Comparison of ENCODE assay signal across 8 mouse cellular contexts in genomic region chr15:83148395-83148794, GRCm38 (mm10). TPM values are rescaled to one million over a fixed set of nuclear protein-coding genes. Genes with fewer than 3 reads are reported as not detected.
A peak's percentile ranks its signal among the peaks of the same experiment; 100 is the strongest.
DNase-seq lines count a peak whose midpoint lies in the region; ATAC-seq and TF ChIP-seq lines count a peak whose summit lies in the region.

No protein-coding gene starts in this region.

- 0 out of 2 replicates have a peak, but pooled peaks have one; percentile 2 for TF ChIP-seq POLR2A in small intestine, adult 2 months (IDR thresholded peaks at IDR 0.05; ENCODE audit: low read depth, low read length)

- ATAC-seq in embryonic facial prominence, embryonic 13.5 days (ENCODE audit: insufficient number of reproducible peaks, insufficient read depth, low FRiP score, low TSS enrichment, low read depth): no peak
- no peak for ATAC-seq in limb, embryonic 13.5 days (ENCODE audit: low FRiP score, low read depth)

- H3K27ac ChIP-seq in embryonic facial prominence, embryonic 13.5 days: peak overlapping the region; percentile 99
- peak overlapping the region; percentile 98 for H3K27ac ChIP-seq in limb, embryonic 13.5 days
- peak overlapping the region; percentile 77 for H3K27ac ChIP-seq in small intestine, adult 2 months (ENCODE audit: insufficient read depth, low read depth, low read length)

- DNase-seq in embryo, embryonic 10 days (ENCODE audit: low spot score): peak; percentile 49
- DNase-seq in embryo, embryonic 9.5 days (ENCODE audit: extremely low spot score): no peak
- DNase-seq in 3T3-L1 (ENCODE audit: low read depth, low spot score): peak; percentile 54
- DNase-seq in urinary bladder, adult 2 months (ENCODE audit: low spot score): no peak
- no peak for DNase-seq in thymus, postnatal 0 days (ENCODE audit: low spot score)

- peak overlapping the region; percentile 91 for H3K4me3 ChIP-seq in embryonic facial prominence, embryonic 13.5 days
- H3K4me3 ChIP-seq in limb, embryonic 13.5 days: peak overlapping the region; percentile 92
- peak overlapping the region; percentile 68 for H3K4me3 ChIP-seq in small intestine, adult 2 months (ENCODE audit: low read depth, low read length)

- peak overlapping the region; percentile 99 for H3K9ac ChIP-seq in embryonic facial prominence, embryonic 13.5 days
- H3K9ac ChIP-seq in limb, embryonic 13.5 days: peak overlapping the region; percentile 97

- H3K27me3 ChIP-seq in embryonic facial prominence, embryonic 13.5 days: no peaks in the 10 kb centered on the region
- H3K27me3 ChIP-seq in limb, embryonic 13.5 days: no peaks in the 10 kb centered on the region
- H3K27me3 ChIP-seq in small intestine, adult 2 months (ENCODE audit: control insufficient read depth, insufficient read depth, low read length): no peaks in the 10 kb centered on the region

- H3K9me3 ChIP-seq in embryonic facial prominence, embryonic 13.5 days: no peaks in the 10 kb centered on the region
- H3K9me3 ChIP-seq in limb, embryonic 13.5 days: no peaks in the 10 kb centered on the region

- peaks cover 38% of the 10 kb centered on the region for H3K36me3 ChIP-seq in embryonic facial prominence, embryonic 13.5 days
- H3K36me3 ChIP-seq in limb, embryonic 13.5 days: peaks cover 37% of the 10 kb centered on the region
- peaks cover 12% of the 10 kb centered on the region for H3K36me3 ChIP-seq in small intestine, adult 2 months (ENCODE audit: control insufficient read depth, insufficient read depth, low read length)

- peak overlapping the region; percentile 80 for H3K4me2 ChIP-seq in embryonic facial prominence, embryonic 13.5 days
- peak overlapping the region; percentile 95 for H3K4me2 ChIP-seq in limb, embryonic 13.5 days (replicated peaks)

- no peak for TF ChIP-seq CTCF in small intestine, adult 2 months (IDR thresholded peaks at IDR 0.05; ENCODE audit: extremely low read depth, insufficient read length, insufficient replicate concordance, low read depth, low read length)

- 2% methylated on average over 21 of the region's 21 CpGs for WGBS in embryonic facial prominence, embryonic 13.5 days
- WGBS in limb, embryonic 13.5 days: 4% methylated on average over 21 of the region's 21 CpGs
- WGBS in small intestine, adult 2 months: 2% methylated on average over 21 of the region's 21 CpGs

- peaks cover 14% of the 10 kb centered on the region for H3K4me1 ChIP-seq in embryonic facial prominence, embryonic 13.5 days
- H3K4me1 ChIP-seq in limb, embryonic 13.5 days: peaks cover 14% of the 10 kb centered on the region
- peaks cover 2% of the 10 kb centered on the region; the same call in 1 of the 2 replicates for H3K4me1 ChIP-seq in small intestine, adult 2 months (ENCODE audit: control insufficient read depth, insufficient read depth, insufficient read length, low read length)

RNA-seq across cellular contexts. Expression of gene Poldip3, which starts 0.8 kb away (rescaled TPM):
- 155 TPM in 2 replicates for polyA plus RNA-seq in embryonic facial prominence, embryonic 13.5 days (2015; fragmentation: Nextera tagmentation; extraction: Ambion mirVana)
- polyA plus RNA-seq in limb, embryonic 13.5 days (2015; fragmentation: Nextera tagmentation; extraction: Ambion mirVana): 158 and 165 TPM in 2 replicates
- 24.5 and 46.7 TPM in 2 replicates for polyA plus RNA-seq in small intestine, adult 2 months (2012; rRNA removed)
- polyA plus RNA-seq in urinary bladder, adult 2 months (2012; rRNA removed): 60.9 and 64.6 TPM in 2 replicates
- 131 and 134 TPM in 2 replicates for polyA plus RNA-seq in thymus, postnatal 0 days (2015; fragmentation: Nextera tagmentation; extraction: Ambion mirVana)

RNA-seq across cellular contexts. Expression of gene Cyb5r3, which starts 24.0 kb away (rescaled TPM):
- 116 and 118 TPM in 2 replicates for polyA plus RNA-seq in embryonic facial prominence, embryonic 13.5 days (2015; fragmentation: Nextera tagmentation; extraction: Ambion mirVana)
- polyA plus RNA-seq in limb, embryonic 13.5 days (2015; fragmentation: Nextera tagmentation; extraction: Ambion mirVana): 108 and 110 TPM in 2 replicates
- 426 and 624 TPM in 2 replicates for polyA plus RNA-seq in small intestine, adult 2 months (2012; rRNA removed)
- 131 and 197 TPM in 2 replicates for polyA plus RNA-seq in urinary bladder, adult 2 months (2012; rRNA removed)
- 33.9 and 38.1 TPM in 2 replicates for polyA plus RNA-seq in thymus, postnatal 0 days (2015; fragmentation: Nextera tagmentation; extraction: Ambion mirVana)

RNA-seq across cellular contexts. Expression of gene Rrp7a, which starts 25.8 kb away (rescaled TPM):
- 53.8 and 67.7 TPM in 2 replicates for polyA plus RNA-seq in embryonic facial prominence, embryonic 13.5 days (2015; fragmentation: Nextera tagmentation; extraction: Ambion mirVana)
- 59.4 and 63.9 TPM in 2 replicates for polyA plus RNA-seq in limb, embryonic 13.5 days (2015; fragmentation: Nextera tagmentation; extraction: Ambion mirVana)
- polyA plus RNA-seq in small intestine, adult 2 months (2012; rRNA removed): 33.1 and 72.4 TPM in 2 replicates
- 56.1 and 60.9 TPM in 2 replicates for polyA plus RNA-seq in urinary bladder, adult 2 months (2012; rRNA removed)
- 66.2 and 66.9 TPM in 2 replicates for polyA plus RNA-seq in thymus, postnatal 0 days (2015; fragmentation: Nextera tagmentation; extraction: Ambion mirVana)

RNA-seq across cellular contexts. Expression of gene Serhl, which starts 59.1 kb away (rescaled TPM):
- polyA plus RNA-seq in embryonic facial prominence, embryonic 13.5 days (2015; fragmentation: Nextera tagmentation; extraction: Ambion mirVana): 60.9 and 68.9 TPM in 2 replicates
- polyA plus RNA-seq in limb, embryonic 13.5 days (2015; fragmentation: Nextera tagmentation; extraction: Ambion mirVana): 58.9 and 59.5 TPM in 2 replicates
- 51.2 and 133 TPM in 2 replicates for polyA plus RNA-seq in small intestine, adult 2 months (2012; rRNA removed)
- polyA plus RNA-seq in urinary bladder, adult 2 months (2012; rRNA removed): 48.2 and 70.3 TPM in 2 replicates
- polyA plus RNA-seq in thymus, postnatal 0 days (2015; fragmentation: Nextera tagmentation; extraction: Ambion mirVana): 74.8 and 83.2 TPM in 2 replicates

Comparison
In these comparisons a context has a peak if more than half of its experiments do, and no peak if none do; other contexts are left out.
1. DNase-seq: peak in embryo, embryonic 10 days (single experiment) and 3T3-L1 (single experiment); none in embryo, embryonic 9.5 days (single experiment), urinary bladder, adult 2 months (single experiment) and thymus, postnatal 0 days (single experiment).
2. Peak in every context shown above with its lines, with median percentiles within 50 percentile points of each other: H3K27ac ChIP-seq and H3K4me3 ChIP-seq.